Mouse (Mus musculus) urinary bladder, postnatal 36 days (tissue): ENCODE measurements around the gene Fyn.

Experiments used
- DNase-seq, 2 experiments: peaks; one replicate each; pipeline ENCODE4 v3.0.0; 2022; ENCODE audit warnings: low spot score in 2 of 2, mixed read lengths in 1 of 2

The Fyn gene

DNA sequence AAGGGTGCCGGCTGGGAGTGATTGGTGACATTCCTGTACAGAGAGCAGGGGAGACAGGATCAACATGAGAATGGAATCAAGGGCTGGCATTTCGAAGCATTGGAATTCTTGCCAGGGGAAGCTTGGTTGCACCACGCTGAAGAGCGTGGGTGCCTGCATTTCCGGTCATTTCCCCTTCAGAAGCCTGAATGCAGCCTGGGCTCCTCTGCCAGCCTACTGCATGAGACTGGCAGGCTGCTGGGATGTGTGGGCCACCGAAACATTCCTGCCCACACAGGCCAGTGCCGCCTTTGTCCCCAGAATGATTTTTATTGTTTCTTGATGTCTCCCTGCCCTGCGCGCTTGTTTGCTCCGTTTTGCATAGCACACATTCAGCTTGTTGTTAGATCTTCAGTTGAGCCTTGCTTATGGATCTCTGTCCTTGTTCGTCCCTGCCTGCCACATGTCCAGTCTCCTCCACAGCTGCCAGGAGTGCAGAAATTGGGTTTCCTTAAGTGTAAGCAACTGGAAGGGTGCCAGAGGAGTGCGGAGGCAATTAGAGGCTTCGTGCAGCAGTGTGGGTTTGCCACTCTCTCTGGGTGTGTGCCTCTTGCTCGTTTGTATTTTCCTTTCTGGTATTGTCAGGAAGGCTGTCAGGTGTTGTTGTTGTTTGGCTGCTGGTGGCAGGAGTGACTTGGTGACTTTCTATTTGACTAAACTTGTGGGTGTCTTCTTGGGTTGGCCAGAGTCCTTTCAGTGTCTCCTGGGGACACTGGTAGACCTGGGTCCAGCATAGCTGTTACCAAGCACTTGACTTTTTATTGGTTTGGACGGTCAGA is 103.3 kb downstream of the Fyn start:
- DNase-seq: no peak

DNA sequence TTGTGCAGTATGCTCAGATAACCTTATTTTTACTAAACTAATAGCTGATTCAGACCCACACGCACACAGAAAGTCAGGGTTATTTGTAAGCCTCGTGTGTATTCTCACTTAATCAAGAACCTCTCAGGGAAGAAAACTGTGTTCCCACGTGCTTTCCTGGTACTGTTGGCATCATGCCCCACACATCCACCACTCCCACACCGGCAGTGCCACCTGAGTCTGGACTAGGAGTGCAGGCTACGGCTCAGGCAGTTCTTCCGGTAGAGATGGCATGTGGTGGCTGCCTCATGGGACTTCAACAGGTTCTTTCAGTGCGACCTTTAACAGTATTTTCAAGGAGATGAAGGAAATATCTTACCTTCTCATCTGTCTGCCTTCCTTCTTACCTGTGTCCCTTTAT is 104.3 kb downstream of the Fyn start:
- DNase-seq: no peak

DNA sequence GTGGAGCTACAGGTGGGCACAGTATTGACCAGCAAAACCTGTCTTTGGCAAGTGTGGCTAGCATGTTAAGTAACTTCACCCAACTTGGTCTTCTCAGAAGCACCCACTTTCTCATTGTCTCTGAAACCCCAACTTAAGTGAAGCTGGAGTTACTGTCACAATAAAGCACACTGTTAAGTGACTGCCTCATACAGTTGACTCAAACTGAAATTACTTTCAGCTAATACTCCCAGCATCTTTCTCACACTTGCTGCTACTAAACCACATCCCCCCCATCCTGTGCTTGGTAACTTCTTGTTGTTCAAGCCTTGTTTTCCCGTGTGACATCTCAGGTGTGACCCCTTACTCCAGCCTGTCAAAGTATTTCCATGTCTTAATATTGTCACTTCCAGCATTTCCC is 110.7 kb downstream of the Fyn start:
- DNase-seq: no peak

DNA sequence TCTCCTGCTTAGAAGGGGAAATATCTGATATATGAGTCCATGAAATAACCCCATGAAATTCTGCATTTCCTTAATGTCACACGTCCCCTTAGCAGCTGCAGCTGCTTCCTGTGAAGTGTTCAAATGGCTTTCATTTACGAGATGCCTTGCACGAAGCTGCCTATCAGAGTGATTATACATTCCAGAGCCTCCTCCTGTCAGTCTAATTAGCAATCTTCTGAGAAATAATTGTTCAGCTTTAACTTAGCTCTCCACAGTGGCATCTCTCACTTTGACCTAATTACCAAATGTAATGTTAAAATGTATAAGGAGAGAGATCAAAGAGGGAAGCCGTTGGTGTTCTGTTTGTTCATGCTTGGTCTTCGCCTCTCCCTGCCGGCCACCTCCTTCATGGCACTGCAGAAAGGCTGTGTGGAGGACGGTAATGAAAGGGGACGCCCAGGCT is 115.7 kb downstream of the Fyn start:
- no peak for DNase-seq

DNA sequence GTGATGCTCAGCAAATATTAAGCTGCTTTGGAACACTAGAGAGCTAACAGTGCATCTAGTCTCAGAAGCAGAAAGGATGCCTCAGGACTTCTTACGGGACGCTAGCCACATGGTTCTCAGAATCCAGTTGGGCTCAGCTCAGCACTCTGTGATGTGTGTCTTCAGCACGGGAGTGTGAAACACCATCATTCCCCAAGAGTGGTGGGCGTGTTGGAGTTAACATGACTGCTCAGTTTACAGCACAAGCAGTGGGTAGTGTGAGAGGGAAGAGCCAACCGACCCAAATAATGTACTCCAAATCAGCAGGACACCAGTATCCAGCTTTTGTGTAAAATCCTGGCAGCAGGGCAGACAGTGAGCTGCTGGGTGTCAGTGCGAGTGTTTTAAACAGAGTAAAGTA is 116.2 kb downstream of the Fyn start:
- DNase-seq: no peak

DNA sequence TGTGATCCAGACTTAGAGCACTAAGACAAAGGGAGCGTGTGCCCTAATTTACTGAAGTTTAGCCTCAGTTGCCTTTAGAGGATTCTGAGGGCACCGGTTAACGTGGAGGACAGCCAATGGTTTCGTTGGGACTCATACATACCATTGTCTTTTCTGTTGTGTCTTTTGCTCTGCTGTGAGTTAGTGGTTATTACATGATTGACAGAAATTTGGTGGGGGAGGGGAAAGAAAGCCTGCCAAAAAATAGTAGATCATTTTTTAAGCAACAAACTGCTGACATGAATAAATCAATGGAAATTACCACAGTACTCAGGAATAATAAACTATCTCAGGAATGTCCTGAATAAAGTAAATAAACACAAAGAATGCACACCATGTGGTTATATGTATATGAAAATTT is 117.3 kb downstream of the Fyn start:
- no peak for DNase-seq

DNA sequence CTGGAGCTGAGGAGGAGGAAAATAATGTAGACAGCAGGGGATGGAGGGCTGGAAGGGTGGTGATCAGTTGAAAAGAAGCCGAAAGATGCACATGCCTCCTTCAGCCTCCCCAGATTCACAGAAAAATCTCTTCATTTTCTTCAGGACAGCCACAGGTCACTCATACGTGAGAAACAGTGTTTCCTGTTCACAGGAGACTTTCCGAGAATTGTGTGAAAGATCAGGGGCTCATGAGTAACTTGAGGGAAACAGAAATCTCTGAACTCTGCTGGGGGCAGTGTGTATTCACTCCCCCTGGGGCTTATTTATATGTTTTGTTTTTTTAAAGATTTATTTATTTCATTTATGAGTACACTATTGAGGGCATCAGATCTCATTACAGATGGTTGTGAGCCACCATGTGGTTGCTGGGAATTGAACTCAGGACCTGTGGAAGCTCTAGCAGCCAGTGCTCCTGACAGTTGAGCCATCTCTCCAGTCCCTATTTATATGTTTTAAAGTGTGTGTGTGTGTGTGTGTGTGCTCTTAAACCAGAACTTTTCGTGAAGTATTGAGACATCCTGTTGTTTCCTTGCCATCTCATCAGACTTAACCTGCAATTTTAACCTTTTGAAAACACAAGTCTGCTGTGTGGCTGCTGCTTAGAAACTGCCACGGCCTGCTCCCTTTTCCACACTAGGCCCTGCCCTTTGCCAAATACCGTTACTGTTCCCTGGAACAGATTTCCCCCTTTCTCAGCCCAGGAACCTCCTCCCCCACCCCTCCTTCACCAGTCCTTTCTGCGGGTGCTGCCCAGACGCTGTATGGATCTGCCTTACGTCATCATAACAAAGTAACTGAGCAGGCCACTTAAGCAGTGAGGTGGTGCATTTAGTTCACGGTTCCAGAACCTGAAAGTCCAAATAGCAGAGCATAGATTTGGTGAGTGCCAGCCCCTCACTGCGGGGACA is 118.1 kb downstream of the Fyn start:
- no peak for DNase-seq

DNA sequence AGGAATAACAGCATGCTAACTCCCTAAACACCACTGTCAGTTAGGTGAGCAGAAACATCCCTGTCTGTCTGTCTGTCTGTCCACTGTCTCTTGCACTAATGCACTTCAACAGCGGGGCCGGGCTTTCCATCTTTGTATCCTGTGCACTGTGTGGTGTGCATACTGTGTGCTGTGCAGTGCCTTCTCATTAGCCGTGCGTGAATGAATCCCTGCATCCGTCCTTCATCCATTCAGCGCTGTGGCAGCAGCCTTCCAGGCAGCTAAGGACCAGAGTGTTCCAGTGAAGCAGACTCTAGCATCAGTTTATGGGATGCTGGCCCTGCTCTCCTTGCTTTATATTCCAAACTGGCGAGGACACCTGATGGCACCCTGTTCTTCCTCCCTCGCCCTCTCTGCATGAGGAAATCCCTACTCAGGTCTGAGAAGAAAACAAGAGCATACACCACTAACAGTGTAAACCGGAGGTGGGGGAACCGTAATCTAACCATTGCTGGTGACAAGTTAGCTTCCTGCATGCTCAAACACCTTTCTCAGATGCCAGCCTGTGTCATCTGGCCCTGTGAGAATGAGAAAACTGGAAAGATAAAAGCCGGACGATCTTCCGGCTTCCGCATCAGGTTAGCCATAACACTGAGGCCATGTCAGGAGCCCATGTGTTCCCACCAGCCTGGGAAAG is 119.2 kb downstream of the Fyn start:
- no peak for DNase-seq

DNA sequence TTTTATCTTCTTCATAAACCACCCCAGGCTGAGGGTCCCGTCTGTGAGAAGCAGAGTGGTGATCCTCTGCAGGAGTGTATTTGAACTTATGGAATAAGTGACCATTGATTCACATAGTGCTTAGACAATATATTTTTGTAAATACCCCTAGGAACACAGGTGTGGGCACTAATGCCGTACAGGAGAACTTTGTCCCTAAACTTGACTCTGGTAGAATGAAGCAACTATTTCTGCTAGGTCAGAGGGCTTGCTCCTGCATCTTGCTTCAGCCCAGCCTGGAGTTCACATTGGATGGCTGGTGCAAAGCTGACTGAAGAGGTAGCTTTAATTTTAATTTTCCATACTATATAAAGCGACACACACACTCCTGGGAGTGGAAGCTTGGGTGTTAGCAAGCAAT is 119.9 kb downstream of the Fyn start:
- no peak for DNase-seq

DNA sequence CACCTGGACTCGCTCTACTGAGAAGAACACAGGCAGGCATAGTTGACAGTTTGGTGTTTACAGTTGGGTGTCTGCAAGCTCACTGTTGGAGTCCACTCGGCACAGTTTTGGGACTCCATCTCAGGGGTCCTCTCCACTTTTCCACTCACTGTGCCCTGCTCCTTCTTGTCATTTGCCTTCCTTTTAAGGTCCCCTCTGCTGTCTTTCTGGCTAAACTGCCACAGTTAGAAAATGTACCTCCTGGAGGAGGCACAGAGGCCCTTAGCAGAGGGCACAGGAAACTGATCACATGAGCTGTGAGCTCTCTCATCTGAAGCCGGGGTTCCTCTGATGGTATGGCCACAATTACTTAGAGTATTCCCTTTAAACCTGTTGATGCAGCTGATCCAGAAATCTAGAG is 120.3 kb downstream of the Fyn start:
- no peak for DNase-seq

DNA sequence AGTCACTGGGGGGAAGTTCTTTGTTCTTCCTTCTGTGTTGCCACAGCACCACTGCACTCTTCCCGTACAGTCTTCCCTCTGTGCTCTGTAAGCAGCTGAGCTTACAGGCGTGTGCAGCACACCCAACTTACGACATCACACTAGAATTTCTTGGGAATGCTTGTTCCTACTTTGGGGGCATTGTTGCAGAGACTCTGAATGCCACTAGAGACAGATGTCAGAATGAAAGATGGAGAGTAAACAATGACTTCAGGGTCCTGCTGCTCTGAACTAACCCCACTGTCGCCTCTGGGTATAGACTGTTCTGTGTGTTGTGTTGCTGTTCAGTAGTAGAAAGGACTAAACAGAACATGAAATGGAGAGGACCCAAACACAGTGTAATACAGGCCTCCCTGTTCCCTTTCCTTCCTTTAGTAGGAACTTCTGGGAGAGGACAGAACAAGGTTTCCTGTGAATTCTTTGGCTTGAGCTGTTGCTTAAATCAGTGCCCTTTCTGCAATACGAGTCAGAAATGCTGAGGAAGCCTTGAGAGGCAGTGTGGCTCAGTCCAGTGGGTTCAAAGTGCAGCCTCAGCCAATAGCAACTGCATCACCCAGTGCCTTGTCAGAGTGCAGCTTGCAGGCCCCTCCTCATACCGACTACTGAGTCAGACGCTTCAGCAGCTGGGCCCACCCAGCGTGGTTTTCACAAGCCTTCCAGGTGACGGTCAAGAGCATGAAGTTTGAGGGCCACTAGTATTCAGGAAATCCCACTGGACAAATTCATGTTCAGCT is 121.9 kb downstream of the Fyn start:
- no peak for DNase-seq

DNA sequence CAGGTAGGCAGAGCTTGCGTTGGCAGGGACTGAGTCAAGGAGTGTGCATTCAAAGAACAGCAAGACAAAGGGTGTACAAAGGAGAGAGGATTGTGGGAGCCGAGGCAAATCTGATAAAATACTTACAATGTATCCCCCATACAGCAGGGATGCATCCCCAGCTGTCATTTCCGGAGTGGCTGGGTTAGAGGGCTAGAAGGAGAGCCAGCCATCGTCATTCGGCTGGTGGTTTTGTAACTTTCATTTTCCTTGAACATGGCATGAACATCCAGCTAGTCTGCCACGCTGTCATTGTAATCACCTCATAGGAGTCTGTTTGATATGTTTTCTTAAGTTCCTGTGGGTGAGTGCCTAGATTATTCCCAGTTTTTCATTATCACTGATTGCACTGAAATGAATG is 123.5 kb downstream of the Fyn start:
- DNase-seq: no peak

DNA sequence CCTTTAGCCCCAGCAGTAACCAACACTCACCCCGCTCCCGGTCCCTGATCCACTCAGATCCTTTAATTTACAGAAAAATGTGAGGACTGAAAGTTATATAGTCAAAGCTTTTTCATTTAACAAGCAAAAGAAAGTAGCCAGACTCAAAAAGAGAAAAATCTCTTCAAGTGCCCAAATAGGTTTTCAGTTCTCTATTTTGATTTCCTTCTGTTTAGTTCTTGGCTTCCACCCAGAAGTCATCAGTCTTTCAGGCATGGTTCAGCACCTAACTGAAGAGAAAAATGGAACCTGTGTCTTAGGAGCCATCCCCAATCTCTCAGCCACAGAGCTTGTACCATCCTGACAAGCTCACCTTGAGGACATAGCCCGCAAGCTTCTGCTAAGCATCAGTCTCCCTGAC is 124.4 kb downstream of the Fyn start:
- no peak for DNase-seq

DNA sequence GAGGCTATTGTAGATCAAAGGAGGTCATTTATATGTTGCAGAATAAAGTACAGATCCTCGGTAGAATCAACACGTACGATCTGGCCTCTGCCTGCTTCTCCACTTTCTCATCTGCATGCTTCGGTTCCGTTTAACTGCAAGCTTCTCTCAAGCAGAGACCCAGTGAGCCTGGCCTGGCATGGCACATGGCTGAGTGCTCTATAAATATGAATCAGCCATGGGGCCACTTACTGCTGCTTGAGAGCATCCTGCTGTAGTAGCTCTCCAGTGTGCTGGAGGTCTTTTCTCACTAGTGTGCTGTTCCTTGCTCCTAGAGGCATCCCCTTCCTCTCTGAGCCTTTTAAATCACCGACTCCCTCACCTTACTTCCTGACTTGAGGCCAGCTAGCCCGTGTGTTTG is 130.0 kb downstream of the Fyn start:
- DNase-seq: no peak

DNA sequence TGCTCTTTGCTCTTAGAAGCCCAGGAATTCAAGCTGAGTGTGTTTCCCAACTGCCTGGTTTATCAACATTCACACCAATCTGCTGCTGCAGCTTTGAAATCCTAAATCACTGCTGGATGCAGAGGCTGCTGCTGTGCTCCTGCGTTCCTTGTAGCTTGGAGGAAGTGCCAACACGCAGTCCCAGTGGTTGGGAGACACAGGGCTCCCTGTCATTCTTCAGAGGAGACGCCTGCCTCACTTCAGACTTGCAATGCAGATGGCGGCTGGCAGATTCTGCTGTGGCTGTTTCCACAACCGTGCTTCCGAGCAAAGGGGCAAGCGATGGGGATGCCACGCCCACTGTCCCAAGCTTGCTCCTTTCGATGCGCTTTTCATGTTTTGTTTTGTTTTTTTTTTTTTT is 132.9 kb downstream of the Fyn start:
- DNase-seq: no peak

DNA sequence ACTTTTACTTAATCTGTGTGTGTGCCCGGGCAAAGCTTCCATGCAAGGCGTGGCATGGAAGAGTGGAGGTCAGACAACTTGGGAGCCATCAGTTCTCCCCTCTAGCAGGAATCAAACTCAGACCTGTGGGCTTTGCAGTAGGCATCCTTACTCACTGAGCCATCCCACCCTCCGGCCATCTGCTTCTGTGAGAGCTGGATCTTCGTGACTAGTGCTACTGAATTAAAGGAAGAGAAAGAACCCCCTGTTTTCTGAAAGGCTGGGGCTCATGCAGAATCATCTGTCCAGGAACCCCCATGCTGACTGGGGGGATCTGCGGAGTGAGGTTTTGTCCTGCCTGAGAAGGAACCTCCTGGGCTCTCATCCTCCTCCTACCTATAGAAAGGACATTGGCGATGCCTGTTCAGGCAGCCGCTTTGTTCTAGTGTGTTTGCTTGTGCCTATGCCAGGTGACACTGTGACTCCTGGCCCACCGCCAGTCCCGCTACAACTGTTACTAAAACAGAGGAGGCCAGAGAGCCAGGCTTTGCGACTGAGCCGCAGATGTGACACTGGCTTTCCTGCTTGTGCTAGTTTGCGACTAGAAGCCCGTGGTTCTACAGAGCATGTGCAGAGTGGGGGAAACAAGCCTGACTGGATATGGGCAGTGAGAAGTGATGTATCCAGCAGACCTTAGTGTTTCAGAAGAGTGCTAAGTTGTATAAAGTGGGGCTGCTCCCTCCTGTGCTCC is 133.5 kb downstream of the Fyn start:
- DNase-seq: peak in 1 of 2 experiments; percentile 69

DNA sequence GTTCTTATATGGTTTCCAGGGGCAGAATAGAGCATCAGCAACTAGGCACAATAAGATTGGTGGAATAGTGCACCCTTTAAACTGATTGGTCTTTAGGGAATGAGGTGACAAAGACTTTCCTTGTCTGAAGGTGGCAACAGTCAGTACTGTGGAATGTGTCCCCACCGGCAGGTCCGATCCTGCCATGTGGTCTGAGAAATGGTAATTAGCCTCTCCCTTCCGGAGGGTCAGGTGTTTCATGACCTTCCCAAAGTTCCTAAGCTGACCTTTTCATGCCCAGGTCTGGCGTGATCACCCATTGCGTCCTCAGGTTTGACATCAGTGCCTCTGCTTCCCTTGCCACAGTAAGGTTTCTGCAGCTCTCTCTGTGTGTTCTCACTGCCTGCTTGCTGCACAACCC is 134.7 kb downstream of the Fyn start:
- DNase-seq: no peak

DNA sequence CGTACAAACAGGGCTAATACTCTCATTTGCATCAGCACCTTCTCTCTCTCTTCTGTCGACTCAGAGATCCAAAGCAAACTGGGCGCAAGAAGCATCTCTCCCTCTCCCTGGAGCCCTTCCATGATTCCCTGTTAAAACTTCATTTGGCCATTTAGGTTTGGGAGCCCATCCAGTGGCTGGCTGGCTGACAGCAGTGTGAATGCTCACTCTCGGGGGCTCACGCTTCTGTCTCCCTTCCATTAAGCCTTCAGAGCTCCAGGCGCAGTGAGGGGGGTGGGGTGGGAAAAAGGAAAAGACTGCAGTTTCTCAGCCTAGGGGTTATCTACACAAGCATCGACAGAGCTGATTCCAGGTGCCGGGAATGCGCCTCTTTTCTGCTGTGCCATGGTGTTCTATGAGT is 136.4 kb downstream of the Fyn start:
- no peak for DNase-seq

DNA sequence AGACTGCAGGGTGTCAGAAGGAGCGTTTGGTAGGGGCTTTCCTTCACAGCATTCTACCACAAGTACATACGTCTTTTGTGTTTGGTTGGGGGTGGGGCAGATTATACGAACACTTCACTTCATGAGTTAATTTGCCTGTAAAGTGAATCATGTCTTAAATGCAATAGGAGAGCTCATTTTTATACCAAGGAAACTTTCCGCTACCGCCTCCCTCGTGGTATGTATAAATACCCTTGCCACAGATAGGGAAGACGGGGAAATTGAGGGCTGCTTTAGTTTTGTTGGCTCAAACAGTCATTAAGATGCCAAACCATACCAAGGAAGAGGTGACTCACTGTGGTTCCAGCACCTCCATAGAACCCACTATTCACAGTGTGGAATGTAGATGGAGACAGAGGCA is 137.0 kb downstream of the Fyn start:
- no peak for DNase-seq

DNA sequence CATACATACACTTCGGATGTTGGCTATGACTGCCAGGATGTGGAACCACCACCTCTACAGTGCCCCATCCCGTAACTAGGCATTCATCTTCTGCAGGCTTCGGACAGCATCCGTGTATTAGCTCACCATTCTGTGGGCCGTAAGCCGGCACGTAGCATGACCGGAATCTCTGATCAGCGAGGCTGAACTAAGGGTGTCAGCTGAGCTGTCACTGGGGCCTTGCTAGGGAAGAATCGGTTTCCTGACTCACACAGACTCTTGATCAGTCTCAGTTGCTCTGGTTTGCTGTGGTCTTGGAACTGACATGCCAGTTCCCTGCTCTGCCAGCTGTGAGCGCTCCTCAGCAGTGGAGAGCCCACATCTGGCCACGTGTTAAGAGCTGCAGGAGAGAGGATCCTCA is 137.7 kb downstream of the Fyn start:
- DNase-seq: no peak

DNA sequence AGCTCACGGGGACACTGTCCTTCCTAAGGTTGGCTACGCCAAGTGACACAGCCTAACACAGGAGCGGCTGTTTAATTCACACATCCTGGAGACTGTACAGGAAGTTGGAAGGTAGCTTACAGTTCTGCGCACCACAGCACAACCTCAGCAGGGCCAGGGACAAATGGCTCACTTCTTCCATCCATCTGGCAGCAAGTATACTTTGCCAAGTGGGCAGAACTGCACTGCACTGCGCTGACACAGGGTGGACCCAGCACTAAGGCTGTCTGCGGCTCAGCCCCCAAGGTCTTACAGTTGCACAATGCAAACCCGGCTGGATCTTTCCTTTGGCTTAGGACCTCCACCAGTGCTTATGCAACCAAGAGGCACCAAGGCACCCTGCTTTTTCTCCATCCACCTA is 138.2 kb downstream of the Fyn start:
- DNase-seq: peak in 1 of 2 experiments; percentile 54
